Mouse (Mus musculus) kidney, postnatal 25 days (tissue): ENCODE data around the gene Galnt14.

Source experiments
- DNase-seq, 2 experiments: peaks; one replicate each; pipeline ENCODE4 v3.0.0; 2021; ENCODE audit warnings: mixed read lengths in 2 of 2

Galnt14 gene

DNA sequence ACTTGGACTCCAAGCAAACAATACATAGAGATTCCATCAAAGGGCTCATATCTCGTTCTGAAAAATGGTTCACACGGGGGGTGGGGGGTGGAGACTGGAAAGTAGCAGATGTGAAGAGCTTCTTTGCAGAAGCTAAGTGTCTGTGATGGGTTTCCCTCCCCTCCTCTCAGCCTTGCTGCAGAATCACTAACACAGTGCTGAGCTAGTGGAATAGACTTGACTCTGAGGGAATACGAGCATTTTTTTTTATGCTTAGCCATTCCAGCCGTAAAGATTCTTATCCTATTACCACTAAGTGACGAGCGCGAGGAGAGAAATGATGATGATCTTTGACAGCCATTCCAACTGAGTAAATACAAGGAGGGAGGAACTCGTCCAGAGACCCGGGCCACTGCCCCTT, 142.0 kb downstream of the Galnt14 start:
- no peak for DNase-seq

DNA sequence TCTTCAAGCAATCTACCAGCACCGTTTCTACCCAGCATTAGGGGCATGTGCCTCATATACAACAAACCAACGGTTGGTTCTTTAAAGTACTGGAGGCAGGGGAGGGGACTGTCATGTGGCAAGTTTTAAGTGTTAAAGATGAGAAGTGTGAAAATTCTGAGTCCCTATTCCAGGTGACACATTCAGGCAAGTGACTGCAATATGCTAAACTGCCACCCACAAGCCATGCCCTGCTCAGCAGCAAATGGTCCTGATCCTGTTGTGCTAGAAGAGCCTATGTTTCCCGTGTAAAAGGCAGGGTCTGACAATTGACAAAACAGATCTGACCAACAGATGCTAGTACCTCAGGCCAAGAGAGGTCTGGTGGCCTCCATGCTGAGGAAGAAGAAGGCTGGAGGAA, 149.1 kb downstream of the Galnt14 start:
- DNase-seq, result no peak

DNA sequence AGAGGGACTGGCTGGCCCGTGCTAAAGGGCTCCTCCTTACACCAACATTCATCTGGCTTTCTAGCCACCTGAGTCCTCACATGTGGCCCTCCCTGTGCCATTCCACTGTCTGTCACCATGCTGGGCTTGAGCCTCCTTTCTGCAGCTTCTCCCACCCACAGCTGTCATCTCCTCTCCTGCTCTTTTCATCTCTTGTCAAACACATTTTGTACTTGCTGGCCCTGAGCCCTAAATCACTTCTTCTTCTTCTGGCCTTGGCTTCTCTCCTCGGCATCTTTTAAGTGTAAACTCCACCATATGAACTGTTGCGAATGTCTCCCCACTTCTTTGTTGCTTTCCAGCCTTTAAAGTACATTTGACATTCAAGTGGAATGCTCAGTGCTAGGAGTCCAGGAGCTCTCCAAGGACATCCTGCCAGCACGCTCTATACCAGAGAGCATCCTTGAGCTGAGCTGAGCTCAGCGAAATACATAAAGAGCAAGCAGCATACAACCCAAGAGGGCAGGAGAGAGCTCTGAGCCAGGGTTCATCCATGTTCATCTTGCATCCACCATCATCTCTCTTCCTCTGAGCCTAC, 150.0 kb downstream of the Galnt14 start:
- no peak for DNase-seq

DNA sequence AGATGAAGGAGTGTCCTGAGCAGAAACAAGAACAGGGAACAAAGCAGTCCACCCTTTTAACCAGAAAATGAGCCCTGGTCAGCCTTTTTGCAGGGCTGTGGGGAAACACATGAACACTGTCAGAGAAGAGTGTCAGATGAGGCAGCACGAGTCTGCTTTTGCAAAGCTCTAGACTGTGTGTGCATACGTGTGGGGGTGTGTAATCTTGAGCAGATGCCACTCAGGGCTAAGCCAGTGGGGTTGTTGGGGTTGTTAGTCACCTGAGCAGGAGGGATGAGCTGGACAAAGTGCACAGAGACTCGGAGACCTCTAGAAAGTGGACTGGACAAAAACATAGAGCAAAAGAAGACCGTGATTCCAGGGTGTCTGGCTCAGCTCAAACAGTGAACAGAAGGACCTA, 150.8 kb downstream of the Galnt14 start:
- DNase-seq, result peak in 1 of 2 experiments; percentile 47

DNA sequence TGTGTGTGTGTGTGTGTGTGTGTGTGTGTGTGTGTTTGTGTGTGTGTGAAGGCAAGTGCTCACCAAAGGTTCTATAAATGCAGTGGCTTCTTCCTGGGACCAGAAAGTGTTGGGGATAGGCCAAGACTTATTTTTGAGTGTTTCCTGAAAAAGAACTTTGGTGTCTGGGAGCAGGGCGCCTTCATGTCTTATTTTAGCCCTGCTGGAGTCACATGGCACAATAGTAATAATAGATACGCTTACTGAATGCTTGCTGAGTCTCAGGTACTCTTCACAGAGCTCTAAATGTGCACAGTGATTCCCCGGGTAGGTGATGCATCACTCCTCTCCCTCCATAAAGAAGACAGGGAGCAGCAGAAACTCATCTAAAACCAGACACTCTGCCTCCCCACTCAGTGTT, 153.2 kb downstream of the Galnt14 start:
- DNase-seq, result no peak

DNA sequence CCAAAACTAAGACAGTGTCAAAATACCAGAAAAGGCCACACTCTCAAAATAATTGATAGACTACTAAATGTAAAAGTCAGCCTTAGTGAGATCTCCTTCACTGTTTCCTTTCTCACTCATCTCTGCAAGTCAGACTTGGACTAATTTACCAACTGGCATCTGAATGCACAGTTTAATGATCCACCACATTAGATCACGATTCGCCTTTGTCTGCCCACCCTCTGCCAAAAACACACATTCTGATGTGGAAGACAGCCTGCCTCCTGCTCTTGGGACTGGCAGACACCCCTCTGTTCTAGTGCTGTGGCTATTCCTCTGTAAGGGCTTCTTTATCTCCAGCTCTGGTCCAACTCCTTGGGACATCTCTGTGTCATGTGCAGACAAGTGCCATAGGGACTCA, 153.8 kb downstream of the Galnt14 start:
- DNase-seq, result peak; percentile 14 to 45

DNA sequence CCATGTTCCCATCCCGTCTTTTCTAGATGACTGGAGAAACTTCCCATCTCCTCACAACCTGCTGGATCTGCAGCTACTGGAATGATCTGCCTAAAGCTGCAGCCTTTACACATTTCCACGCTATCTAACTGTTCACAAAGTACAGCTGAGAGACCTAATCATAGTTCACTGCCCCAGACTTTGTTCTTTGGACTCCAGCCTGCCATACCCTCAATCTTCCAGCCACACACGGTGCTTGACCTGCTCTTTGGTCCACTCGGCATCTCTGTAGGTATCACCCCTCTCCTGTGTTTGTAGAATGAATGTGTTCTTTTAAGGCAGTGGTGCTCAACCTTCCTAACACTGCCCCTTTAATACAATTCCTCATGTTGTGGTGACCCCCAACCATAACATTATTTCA, 155.6 kb downstream of the Galnt14 start:
- peak; percentile 47 to 78 for DNase-seq

DNA sequence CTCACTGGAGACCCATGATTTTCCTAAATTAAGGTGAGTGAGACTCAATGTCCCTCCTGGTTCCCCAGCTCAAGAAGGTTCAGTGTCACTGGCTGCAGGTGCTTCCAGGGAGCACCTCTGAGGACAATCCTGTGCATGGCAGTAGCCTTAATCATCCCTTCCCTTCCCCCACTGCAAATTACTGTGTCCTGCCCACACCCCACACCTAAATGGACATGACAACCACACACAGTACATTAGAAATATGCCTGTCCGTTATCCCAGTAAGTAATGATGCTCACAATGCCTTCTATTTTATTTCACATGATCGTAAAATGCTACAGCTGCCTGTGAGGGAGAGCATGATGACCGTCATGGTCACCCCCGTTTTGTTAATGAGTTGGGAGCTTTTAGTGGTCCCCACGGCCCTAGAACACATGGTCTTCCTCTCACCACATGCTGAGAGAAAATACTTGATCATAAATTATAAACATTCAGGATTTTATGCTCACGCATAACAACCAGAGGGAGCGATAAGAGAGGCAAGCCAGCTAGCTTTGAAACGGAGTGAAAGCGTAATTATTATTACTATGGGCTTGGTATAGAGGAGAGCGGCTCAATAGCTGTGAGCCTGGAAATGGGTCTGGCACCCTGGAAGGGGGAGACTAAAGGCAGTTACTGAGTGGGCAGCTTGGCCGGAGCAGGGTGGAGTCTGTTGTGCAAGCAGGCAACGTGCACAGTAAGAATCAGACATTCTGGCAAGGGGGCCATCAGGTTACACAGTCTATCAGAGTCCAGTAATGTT, 161.3 kb downstream of the Galnt14 start:
- DNase-seq, result no peak

DNA sequence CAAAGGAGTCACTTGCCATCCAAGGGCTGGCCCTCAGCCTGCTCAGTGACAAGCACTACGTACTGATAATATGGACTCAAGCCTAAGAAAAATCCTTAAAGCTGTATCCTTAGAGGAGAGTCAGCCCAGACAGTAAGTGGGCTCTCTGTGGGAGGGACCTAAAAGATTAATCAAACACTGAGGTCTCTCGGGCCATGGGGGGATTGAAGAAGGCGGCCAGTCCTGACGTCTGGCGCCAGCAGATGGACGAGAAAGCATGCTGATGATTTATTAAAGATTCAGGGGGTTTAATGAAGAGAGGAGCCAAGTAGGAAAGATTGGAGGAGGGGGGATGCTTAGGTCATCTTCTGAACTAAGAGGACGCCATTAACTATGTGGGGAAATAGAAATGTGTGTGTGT, 162.1 kb downstream of the Galnt14 start:
- DNase-seq, result no peak

- no peak for DNase-seq
These were observed 162.8 kb downstream of the Galnt14 start for GRCm38 (mm10) chr17:73547483-73547882.

DNA sequence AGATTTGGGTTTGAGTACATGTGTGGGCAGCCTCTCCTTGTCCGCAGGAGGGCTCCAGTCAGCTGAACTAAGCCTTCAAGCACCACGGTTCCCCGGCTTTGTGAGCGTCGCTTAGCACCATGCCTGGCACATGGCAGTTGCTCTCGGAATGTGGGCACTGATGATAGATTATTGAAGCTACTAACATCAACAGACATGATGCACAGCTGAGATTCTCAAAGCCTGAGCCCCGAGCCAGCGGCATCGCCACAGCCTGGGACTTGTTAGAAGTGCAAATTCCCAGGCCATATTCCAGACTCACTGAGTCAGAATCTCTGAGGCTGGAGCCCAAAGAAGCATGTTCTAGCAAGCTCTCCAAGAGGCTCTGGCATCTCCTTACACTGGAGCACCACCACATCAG, 168.3 kb downstream of the Galnt14 start:
- no peak for DNase-seq

GRCm38 (mm10) chr17:73541233-73541570, 169.1 kb downstream of the Galnt14 start:
- DNase-seq, result no peak

- no peak for DNase-seq
These were observed 169.6 kb downstream of the Galnt14 start for GRCm38 (mm10) chr17:73540409-73541232.

- no peak for DNase-seq
These were observed 178.4 kb downstream of the Galnt14 start for GRCm38 (mm10) chr17:73531896-73532295.

- no peak for DNase-seq
These were observed 188.1 kb downstream of the Galnt14 start for GRCm38 (mm10) chr17:73522169-73522568.

DNA sequence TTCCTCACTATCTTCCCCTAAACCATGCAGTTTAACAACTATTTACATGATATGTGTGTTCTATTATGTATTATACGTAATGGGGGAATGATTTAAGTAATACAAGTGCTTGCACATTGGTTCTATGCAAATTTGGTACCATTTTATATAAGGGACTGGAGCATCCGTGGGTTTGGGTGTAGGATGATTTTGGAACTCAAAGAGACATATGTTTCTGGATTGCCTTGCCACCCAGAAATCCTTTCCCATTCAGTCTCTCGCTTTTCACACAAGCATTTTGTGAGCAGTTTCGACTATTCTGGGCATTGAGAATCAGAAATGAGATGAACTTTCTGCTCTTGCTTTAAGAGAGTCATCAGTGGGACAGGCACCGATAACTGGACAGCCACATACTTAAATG, 190.9 kb downstream of the Galnt14 start:
- no peak for DNase-seq

GRCm38 (mm10) chr17:73518359-73518758, 191.9 kb downstream of the Galnt14 start:
- DNase-seq, result no peak

DNA sequence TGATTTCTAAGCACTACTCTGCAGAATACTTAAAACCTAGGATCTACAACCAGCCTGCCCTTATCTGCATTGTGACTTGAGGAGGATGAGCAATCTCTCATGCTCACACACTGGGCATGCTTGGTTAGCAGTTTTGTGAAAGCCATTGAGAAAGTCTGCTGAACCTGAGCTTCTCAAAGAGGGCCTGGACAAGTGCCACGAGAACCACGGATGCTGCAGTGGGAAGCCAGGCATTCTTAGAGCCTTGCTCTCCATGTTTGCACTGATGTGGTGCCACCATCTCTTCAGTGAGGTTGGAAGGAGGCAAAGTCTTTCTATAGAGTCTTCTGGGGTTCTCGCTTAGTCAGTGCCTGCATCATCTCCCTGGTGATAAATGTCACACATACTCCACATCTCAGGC, 194.7 kb downstream of the Galnt14 start:
- DNase-seq, result no peak

- DNase-seq, result no peak
These were observed 195.4 kb downstream of the Galnt14 start for GRCm38 (mm10) chr17:73514862-73515261.

DNA sequence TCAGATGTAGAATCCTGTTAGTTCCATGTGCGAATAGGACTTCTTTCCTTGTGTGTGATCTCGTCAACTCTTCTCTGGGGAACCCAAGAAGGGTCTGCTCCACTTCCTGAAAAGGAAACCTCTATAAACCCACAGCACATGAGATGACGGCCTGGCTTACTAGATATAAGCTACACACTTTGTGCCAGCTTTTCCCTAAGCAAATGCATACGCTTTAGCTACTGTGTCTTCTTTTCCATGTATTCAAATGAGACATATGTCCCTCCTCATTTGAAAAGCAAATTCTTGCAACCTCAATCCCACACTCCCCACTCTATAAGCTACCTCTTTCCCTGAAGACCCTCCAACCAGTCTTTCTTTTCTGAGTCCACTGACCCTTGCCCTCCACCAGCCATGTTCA, 196.0 kb downstream of the Galnt14 start:
- no peak for DNase-seq

GRCm38 (mm10) chr17:73512844-73513243, 197.4 kb downstream of the Galnt14 start:
- no peak for DNase-seq

- no peak for DNase-seq
These were observed 202.3 kb downstream of the Galnt14 start for GRCm38 (mm10) chr17:73507804-73508535.

DNA sequence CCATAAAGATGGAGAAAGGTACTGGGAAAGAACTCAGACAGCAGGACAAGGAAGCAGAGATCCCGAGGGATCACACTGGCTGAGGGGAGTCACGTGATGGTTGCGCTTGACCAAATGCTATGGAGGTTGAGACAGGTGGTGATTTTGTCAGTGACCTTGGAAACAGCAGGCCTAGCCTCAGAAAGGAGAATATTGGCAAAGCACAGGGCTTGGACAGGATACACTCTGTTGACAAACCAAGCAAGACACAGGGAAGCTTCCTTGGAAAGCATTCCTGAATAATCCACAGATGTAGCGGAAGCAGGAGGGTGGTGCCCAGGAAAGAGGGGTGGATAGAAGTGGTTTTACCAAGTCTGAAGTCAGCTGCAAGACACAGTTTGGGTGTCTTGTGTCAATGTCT, 206.1 kb downstream of the Galnt14 start:
- no peak for DNase-seq
